ENCODE assay signal across 8 mouse cellular contexts in genomic region chr1:172242401-172242800, GRCm38 (mm10). TPM values are rescaled to one million over a fixed set of nuclear protein-coding genes. Genes with fewer than 3 reads are reported as not detected.
DNase-seq lines count a peak whose midpoint lies in the region; ATAC-seq and TF ChIP-seq lines count a peak whose summit lies in the region.

No protein-coding gene starts in this region.

- H3K9me3 ChIP-seq in neural tube, embryonic 12.5 days = no peaks in the 10 kb centered on the region
- no peaks in the 10 kb centered on the region for H3K9me3 ChIP-seq in kidney, embryonic 14.5 days (ENCODE audit: control insufficient read depth, low read length)

- H3K79me2 ChIP-seq in heart, adult 2 months (replicated peaks; ENCODE audit: control insufficient read depth, insufficient read depth, low read length) = no peaks in the 10 kb centered on the region

- TF ChIP-seq CTCF in heart, adult 2 months (IDR thresholded peaks at IDR 0.05) = no peak

- no peak overlapping the region for H3K4me2 ChIP-seq in neural tube, embryonic 12.5 days (replicated peaks)
- no peak overlapping the region for H3K4me2 ChIP-seq in kidney, embryonic 14.5 days (replicated peaks; ENCODE audit: low read depth, low read length)

- 36% methylated on average over 2 of the region's 2 CpGs for WGBS in neural tube, embryonic 12.5 days
- WGBS in heart, adult 2 months = 37% methylated on average over 2 of the region's 2 CpGs
- 54% methylated on average over 2 of the region's 2 CpGs for whole genome bisulfite sequencing in kidney, embryonic 14.5 days

- 0 out of 2 replicates have a peak, but pooled peaks have one; percentile 39 for ATAC-seq in neural tube, embryonic 12.5 days (ENCODE audit: low FRiP score, low read depth)
- peak; percentile 59; the same call in 1 of the 2 replicates for ATAC-seq in kidney, embryonic 14.5 days (ENCODE audit: low FRiP score, low TSS enrichment)
- no peak for ATAC-seq in activated CD4-positive, CD25-positive, alpha-beta regulatory T cell, adult 4 months

- H3K4me3 ChIP-seq in neural tube, embryonic 12.5 days = no peak overlapping the region
- H3K4me3 ChIP-seq in heart, adult 2 months = no peak overlapping the region
- H3K4me3 ChIP-seq in kidney, embryonic 14.5 days (ENCODE audit: low read length) = no peak overlapping the region

- no peaks in the 10 kb centered on the region for H3K27me3 ChIP-seq in neural tube, embryonic 12.5 days (replicated peaks)
- no peaks in the 10 kb centered on the region for H3K27me3 ChIP-seq in heart, adult 2 months (ENCODE audit: control insufficient read depth, insufficient read depth, low read length)
- H3K27me3 ChIP-seq in kidney, embryonic 14.5 days (ENCODE audit: control insufficient read depth, insufficient read depth, low read length) = peaks cover 8% of the 10 kb centered on the region; the same call in 1 of the 2 replicates

- 0 out of 2 replicates have a peak, but pooled peaks have one; percentile 21 for TF ChIP-seq POLR2A in heart, adult 2 months (IDR thresholded peaks at IDR 0.05; ENCODE audit: insufficient read depth, low read depth, low read length)

- no peak for DNase-seq in neural tube, embryonic 10.5 days (ENCODE audit: extremely low spot score, low spot score)
- peak in 1 of 2 experiments; percentile 56 for DNase-seq in heart, adult 2 months
- DNase-seq in skeletal muscle tissue, adult 2 months (ENCODE audit: low read depth, low spot score) = peak; percentile 82
- no peak for DNase-seq in retina, postnatal 1 day
- no peak for DNase-seq in T-cell, adult 2 months (ENCODE audit: low spot score)

- no peak overlapping the region for H3K9ac ChIP-seq in neural tube, embryonic 12.5 days
- H3K9ac ChIP-seq in heart, adult 2 months (ENCODE audit: low read depth, low read length) = no peak overlapping the region
- H3K9ac ChIP-seq in kidney, embryonic 14.5 days (ENCODE audit: low read depth, low read length) = no peak overlapping the region

- peaks cover 6% of the 10 kb centered on the region; the same call in 1 of the 2 replicates for H3K4me1 ChIP-seq in neural tube, embryonic 12.5 days
- peaks cover 3% of the 10 kb centered on the region; the same call in 1 of the 2 replicates for H3K4me1 ChIP-seq in heart, adult 2 months (ENCODE audit: control insufficient read depth, insufficient read depth, low read length)
- H3K4me1 ChIP-seq in kidney, embryonic 14.5 days (ENCODE audit: control insufficient read depth, insufficient read depth, low read length) = 0 out of 2 replicates have a peak, but pooled peaks cover 3% of the 10 kb centered on the region

- H3K27ac ChIP-seq in neural tube, embryonic 12.5 days = no peak overlapping the region
- peak overlapping the region; percentile 80 for H3K27ac ChIP-seq in heart, adult 2 months
- H3K27ac ChIP-seq in kidney, embryonic 14.5 days (ENCODE audit: low read depth, low read length) = 0 out of 2 replicates have a peak overlapping the region, but pooled peaks have one; percentile 30

- no peak for TF ChIP-seq EP300 in heart, adult 2 months (IDR thresholded peaks at IDR 0.05; ENCODE audit: insufficient read depth, low read depth, low read length)

- intact Hi-C loops in heart, adult 2 months (cut with DNase I) = no loop called here

- H3K36me3 ChIP-seq in neural tube, embryonic 12.5 days = no peaks in the 10 kb centered on the region
- peaks cover 2% of the 10 kb centered on the region; the same call in 1 of the 2 replicates for H3K36me3 ChIP-seq in heart, adult 2 months (ENCODE audit: control insufficient read depth, insufficient read depth, low read length)
- H3K36me3 ChIP-seq in kidney, embryonic 14.5 days (ENCODE audit: control insufficient read depth, insufficient read depth, low read length) = no peaks in the 10 kb centered on the region

RNA-seq across cellular contexts. Expression of gene Atp1a4, which starts 15.8 kb away (rescaled TPM):
- polyA plus RNA-seq in neural tube, embryonic 12.5 days (2016; fragmentation: Nextera tagmentation; extraction: Ambion mirVana) = not detected in 2 replicates
- not detected for total RNA-seq in heart, adult 2 months (2021)
- polyA plus RNA-seq in heart, adult 2 months (2012; rRNA removed) = 0.10 and 0.35 TPM in 2 replicates
- polyA plus RNA-seq in kidney, embryonic 14.5 days (2014; fragmentation: Nextera tagmentation; extraction: Ambion mirVana) = not detected in 2 replicates
- not detected for polyA plus RNA-seq in activated CD4-positive, CD25-positive, alpha-beta regulatory T cell, adult 4 months (2017; shearing (Covaris generic))

RNA-seq across cellular contexts. Expression of gene Igsf8, which starts 19.0 kb away (rescaled TPM):
- polyA plus RNA-seq in neural tube, embryonic 12.5 days (2016; fragmentation: Nextera tagmentation; extraction: Ambion mirVana) = 165 and 171 TPM in 2 replicates
- 10 to 100 TPM; 10.9 to 13.5 TPM for total RNA-seq in heart, adult 2 months (2021)
- 25.9 and 39.9 TPM in 2 replicates for polyA plus RNA-seq in heart, adult 2 months (2012; rRNA removed)
- 39.5 and 53.1 TPM in 2 replicates for polyA plus RNA-seq in kidney, embryonic 14.5 days (2014; fragmentation: Nextera tagmentation; extraction: Ambion mirVana)
- 1 to 10 TPM; 3.4 to 3.8 TPM for polyA plus RNA-seq in activated CD4-positive, CD25-positive, alpha-beta regulatory T cell, adult 4 months (2017; shearing (Covaris generic))

RNA-seq across cellular contexts. Expression of gene Casq1, which starts 22.7 kb away (rescaled TPM):
- 2.1 TPM in 2 replicates for polyA plus RNA-seq in neural tube, embryonic 12.5 days (2016; fragmentation: Nextera tagmentation; extraction: Ambion mirVana)
- 1 to 10 TPM; 3.3 to 5.6 TPM for total RNA-seq in heart, adult 2 months (2021)
- polyA plus RNA-seq in heart, adult 2 months (2012; rRNA removed) = 51.7 and 53.8 TPM in 2 replicates
- 2.8 and 3.5 TPM in 2 replicates for polyA plus RNA-seq in kidney, embryonic 14.5 days (2014; fragmentation: Nextera tagmentation; extraction: Ambion mirVana)
- polyA plus RNA-seq in activated CD4-positive, CD25-positive, alpha-beta regulatory T cell, adult 4 months (2017; shearing (Covaris generic)) = not detected

RNA-seq across cellular contexts. Expression of gene Pea15a, which starts 35.8 kb away (rescaled TPM):
- polyA plus RNA-seq in neural tube, embryonic 12.5 days (2016; fragmentation: Nextera tagmentation; extraction: Ambion mirVana) = 293 and 305 TPM in 2 replicates
- 10 to 100 TPM; 52.2 to 69.8 TPM for total RNA-seq in heart, adult 2 months (2021)
- 56.8 and 101 TPM in 2 replicates for polyA plus RNA-seq in heart, adult 2 months (2012; rRNA removed)
- polyA plus RNA-seq in kidney, embryonic 14.5 days (2014; fragmentation: Nextera tagmentation; extraction: Ambion mirVana) = 56.0 and 87.0 TPM in 2 replicates
- 10 to 100 TPM; 42.0 to 43.1 TPM for polyA plus RNA-seq in activated CD4-positive, CD25-positive, alpha-beta regulatory T cell, adult 4 months (2017; shearing (Covaris generic))

RNA-seq across cellular contexts. Expression of gene Atp1a2, which starts 55.5 kb away (rescaled TPM):
- 14.5 and 14.9 TPM in 2 replicates for polyA plus RNA-seq in neural tube, embryonic 12.5 days (2016; fragmentation: Nextera tagmentation; extraction: Ambion mirVana)
- total RNA-seq in heart, adult 2 months (2021) = 100 to 1,000 TPM; 462 to 588 TPM
- polyA plus RNA-seq in heart, adult 2 months (2012; rRNA removed) = 319 and 349 TPM in 2 replicates
- polyA plus RNA-seq in kidney, embryonic 14.5 days (2014; fragmentation: Nextera tagmentation; extraction: Ambion mirVana) = 0.66 and 0.96 TPM in 2 replicates
- polyA plus RNA-seq in activated CD4-positive, CD25-positive, alpha-beta regulatory T cell, adult 4 months (2017; shearing (Covaris generic)) = under 1 TPM; 0.08 to 0.12 TPM

Comparison
In these comparisons a context has a peak if more than half of its experiments do, and no peak if none do; other contexts are left out.
1. RNA of gene Casq1, which starts 22.7 kb away (polyA plus RNA-seq): 51.7 to 53.8 TPM in heart, adult 2 months; 2.8 to 3.5 TPM in kidney, embryonic 14.5 days, 2.1 TPM in neural tube, embryonic 12.5 days and not detected in activated CD4-positive, CD25-positive, alpha-beta regulatory T cell, adult 4 months; every median in the first group is over 10 times any median in the second.